Mouse (Mus musculus): Measurements from ENCODE around the gene Dlg5. TPM values are rescaled to one million over a fixed set of nuclear protein-coding genes. Genes with fewer than 3 reads are reported as not detected.

Dlg5 gene
- total RNA-seq, 2 experiments from 2014 or later: 62.7 to 64.0 TPM

GRCm38 (mm10) chr14:24203210-24203609, 42.5 kb downstream of the Dlg5 start:
- no peak for DNase-seq (ENCODE audit: low spot score in 2 of 2)
- no peak for TF ChIP-seq CTCF (conservative IDR thresholded peaks at IDR 0.05)
- H3K4me3 ChIP-seq: no peak overlapping the region
- peak overlapping the region; percentile 23; the same call in 1 of the 2 replicates for H3K27ac ChIP-seq

DNA sequence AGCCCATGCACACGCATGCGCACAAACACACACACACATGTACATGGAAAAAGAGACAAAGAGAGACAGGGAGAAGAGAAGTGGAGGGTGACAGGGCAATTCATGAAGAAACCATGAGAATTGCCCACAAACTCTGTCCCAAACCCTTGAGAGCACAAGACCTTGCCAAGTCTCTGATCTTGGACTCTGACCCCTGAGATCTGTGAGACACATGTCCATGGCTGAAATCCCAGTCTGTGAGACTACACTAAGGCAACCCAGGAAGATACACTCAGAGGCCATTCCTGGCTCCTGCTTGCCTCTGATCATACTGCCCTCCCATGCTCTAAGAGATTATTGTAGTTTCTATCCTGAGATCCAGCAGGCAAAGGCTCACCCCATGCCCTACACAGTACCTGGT, 44.9 kb downstream of the Dlg5 start:
- H3K4me3 ChIP-seq: no peak overlapping the region
- TF ChIP-seq CTCF (conservative IDR thresholded peaks at IDR 0.05): no peak
- H3K27ac ChIP-seq: no peak overlapping the region
- DNase-seq (ENCODE audit: low spot score in 2 of 2): no peak

DNA sequence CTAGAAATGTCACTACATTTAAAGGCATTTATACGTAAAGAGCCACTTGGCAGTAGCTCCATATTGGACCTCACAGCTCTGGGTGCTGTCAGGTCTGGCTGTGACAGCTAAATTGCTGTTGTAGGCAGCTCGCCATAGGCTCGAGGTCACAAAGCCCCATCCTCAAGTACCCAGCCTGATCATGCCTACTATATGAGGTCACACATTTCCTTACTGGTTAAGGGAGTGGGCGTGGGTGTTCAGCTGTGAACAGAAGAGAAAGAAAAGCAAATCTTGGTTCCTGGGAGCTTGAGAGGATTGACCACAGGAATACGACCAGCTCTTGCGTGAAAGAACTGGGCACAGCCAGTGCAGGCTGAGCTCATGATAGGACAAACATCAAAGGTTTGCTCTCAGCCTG, 46.0 kb downstream of the Dlg5 start:
- no peak for DNase-seq (ENCODE audit: low spot score in 2 of 2)
- Histone ChIP-seq H3K4me3 (no peak overlapping the region), H3K27ac (no peak overlapping the region)
- TF ChIP-seq CTCF (conservative IDR thresholded peaks at IDR 0.05): no peak

DNA sequence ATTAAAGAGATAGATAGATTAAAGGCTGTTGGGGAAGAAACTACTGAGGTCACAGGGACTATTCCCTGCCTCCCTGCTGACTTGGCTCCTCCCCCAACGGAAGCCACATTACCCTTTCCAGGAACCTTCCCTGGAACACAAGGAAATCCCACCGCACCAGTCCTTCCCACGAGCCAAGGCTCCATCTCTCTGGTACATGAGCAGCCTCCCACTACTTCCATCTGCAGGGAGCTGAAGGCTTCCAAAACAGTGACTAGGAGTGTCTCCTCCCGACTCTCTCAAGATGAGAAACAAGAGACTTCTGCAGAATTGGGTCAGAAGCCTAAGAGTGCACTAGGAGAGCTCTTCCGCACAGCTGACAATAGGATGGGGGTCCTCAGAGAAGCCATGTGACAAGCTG, 47.9 kb downstream of the Dlg5 start:
- Histone ChIP-seq H3K27ac (peak overlapping the region; percentile 1; the same call in 1 of the 2 replicates), H3K4me3 (no peak overlapping the region)
- no peak for TF ChIP-seq CTCF (conservative IDR thresholded peaks at IDR 0.05)
- peak; percentile 53 to 63 for DNase-seq (ENCODE audit: low spot score in 2 of 2)

DNA sequence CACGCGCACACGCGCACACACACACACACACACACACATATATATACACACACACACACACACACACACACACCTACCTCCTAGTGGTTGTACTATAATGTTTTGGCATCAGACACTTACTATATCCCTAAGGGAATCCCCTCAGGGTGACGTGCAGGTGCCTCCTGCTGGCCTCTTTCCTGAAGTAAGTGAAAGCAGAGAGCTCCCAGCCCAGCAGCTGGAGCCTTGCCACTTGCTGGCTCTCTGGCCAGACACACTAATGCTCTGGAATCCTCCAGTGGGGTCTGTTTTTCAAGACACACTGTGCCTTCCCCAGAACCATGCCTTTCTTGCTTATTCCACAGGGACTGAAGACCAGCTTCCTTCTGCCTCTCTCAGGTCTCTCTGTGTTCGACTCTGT, 48.8 kb downstream of the Dlg5 start:
- Histone ChIP-seq H3K4me3 (no peak overlapping the region), H3K27ac (peak overlapping the region; percentile 8; the same call in 1 of the 2 replicates)
- TF ChIP-seq CTCF (conservative IDR thresholded peaks at IDR 0.05): no peak
- DNase-seq (ENCODE audit: low spot score in 2 of 2): no peak

DNA sequence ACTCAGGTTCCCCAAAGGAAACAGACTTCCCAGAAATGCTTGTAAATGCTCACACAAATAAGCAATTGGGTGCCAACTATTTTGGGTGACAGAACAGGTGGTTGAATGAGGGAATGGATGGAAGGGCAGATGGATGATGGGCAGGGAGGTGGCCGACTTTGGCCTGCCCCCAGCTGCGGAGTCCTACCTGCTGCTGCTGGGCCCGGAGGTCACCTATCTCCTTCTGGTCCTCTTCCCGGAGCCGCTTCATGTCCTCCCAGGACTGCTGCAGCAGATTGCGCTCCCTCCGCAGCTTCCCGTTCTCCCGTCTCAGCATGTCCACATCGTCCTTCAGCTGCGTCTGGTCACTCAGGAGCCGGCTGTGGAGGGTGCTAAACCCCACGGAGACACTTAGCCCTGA, 55.6 kb downstream of the Dlg5 start:
- Histone ChIP-seq H3K4me3 (no peak overlapping the region), H3K27ac (no peak overlapping the region)
- no peak for TF ChIP-seq CTCF (conservative IDR thresholded peaks at IDR 0.05)
- no peak for DNase-seq (ENCODE audit: low spot score in 2 of 2)

DNA sequence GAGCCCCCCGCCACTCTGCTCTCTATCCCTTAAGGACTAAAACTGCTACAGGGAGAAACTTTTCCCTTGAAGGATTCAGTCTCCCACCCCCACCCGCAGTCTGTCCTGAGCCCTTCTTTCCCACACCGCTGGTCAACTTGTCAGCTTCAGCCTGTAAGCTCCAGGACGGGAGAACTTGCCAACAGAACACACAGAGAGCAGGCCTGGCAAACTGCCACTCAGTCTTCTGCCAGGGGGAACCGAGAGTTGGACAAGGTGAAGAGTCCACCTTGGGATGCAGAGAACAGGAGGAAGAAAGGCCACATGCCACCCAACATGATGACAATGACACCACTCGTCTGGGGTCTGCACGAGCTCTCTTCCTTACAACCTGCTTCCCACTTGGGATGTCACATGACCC, 56.1 kb downstream of the Dlg5 start:
- no peak overlapping the region for H3K4me3 ChIP-seq
- H3K27ac ChIP-seq: no peak overlapping the region
- no peak for DNase-seq (ENCODE audit: low spot score in 2 of 2)
- TF ChIP-seq CTCF (conservative IDR thresholded peaks at IDR 0.05): no peak

DNA sequence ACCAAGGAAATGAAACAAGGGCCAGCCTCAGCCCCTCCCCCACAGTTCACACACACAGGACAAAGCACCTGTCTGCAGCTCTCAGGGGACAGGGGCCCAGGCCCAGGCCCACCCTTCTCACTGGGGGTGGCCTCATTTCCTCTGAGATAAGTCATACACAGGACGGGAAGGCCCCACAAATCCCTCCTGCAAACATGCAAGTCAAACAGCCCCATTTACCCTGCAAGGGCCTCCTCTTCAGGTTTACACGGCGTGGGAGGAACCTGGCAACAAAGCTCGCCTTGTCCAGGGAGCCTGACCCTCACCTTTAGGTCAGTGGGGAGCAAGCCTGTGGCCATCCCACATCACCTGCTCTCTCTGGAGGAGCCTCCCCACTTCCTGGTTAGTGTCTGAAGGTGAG, 60.2 kb downstream of the Dlg5 start:
- DNase-seq (ENCODE audit: low spot score in 2 of 2): no peak
- TF ChIP-seq CTCF (conservative IDR thresholded peaks at IDR 0.05): no peak
- H3K4me3 ChIP-seq: no peak overlapping the region

DNA sequence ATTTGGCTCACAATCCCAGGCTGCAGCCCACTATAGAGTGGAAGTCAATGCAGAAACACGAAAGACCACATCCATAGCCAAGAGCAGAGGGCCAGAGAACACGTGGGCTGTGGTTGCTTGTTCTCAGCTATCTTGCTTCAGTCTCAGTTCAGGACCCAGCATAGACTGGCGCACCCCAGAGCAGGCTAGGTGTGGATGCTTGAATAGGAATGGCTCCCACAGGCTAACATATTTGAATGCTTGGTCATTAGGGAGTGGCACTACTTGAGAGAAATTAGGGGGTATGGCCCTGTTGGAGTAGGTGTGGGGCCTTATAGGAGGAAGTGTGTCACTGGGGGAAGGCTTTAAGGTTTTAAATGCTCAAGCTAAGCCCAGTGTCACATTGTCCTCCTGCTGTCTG, 62.8 kb downstream of the Dlg5 start:
- no peak for DNase-seq (ENCODE audit: low spot score in 2 of 2)
- H3K27ac ChIP-seq: no peak overlapping the region
- TF ChIP-seq CTCF (conservative IDR thresholded peaks at IDR 0.05): no peak
- no peak overlapping the region for H3K4me3 ChIP-seq

More for the DNA sequence above, 60.2 kb downstream of the Dlg5 start:
- H3K27ac ChIP-seq: peak overlapping the region; percentile 43; the same call in 1 of the 2 replicates

DNA sequence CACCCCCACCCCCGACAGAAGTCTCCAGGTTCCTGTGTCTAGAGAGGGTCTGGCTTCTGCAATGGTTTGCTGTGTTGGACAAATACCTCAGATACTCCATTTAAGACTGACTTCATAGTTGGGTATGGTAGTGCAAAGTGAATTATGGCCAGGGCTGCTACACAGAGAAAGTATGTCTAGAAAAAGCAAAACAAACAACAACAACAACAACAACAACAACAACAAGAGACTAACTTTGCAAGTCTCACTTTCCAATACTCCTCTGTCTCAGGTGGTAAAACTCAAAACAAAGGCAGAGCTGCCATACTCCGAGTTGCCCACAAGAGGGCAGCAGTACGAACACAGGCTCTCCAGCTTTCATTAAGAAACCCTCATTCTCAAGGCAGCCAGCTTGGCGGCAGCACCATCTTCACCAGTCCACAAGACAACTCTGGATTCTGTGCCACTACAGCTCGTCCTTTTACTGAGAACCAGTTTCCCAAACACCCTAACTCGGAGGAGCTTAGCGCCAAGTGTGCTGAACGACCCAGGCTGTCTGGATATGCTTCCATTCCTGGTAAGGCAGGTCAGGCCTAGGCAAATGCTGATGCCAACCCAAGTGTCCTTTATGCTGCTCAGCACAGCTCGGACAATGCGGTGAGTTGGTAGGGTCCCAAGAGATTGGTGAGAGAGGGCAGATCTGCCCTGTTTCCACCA, 63.8 kb downstream of the Dlg5 start:
- Histone ChIP-seq H3K4me3 (no peak overlapping the region), H3K27ac (peak overlapping the region; percentile 65)
- peak; percentile 80 to 81 for DNase-seq (ENCODE audit: low spot score in 2 of 2)
- peak; percentile 93 for TF ChIP-seq CTCF (conservative IDR thresholded peaks at IDR 0.05)

DNA sequence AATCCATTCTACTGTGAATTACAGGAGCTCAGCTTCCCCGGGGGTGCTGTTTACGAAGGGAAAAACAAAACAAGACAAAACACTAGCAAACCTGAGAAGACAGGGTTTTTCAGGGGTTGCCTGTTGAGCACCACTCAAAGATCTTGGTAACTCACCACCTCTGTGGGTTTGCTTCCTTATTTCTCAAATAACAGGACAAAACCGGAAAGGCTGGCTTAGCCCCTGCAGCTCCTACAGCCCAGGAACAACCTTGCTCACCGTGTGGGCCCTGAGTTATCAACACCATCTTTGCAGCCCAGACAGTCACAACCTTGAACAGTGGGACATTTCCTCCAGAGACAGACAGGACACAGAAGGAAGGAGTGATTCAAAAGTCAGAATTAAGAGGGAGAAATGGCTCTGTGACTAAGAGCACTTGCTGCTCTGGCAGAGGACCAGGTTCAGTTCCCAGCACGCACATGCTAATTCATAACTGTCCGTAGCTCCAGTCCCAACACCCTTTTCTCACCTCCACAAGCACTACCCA, 66.2 kb downstream of the Dlg5 start:
- Histone ChIP-seq H3K4me3 (no peak overlapping the region), H3K27ac (no peak overlapping the region)
- TF ChIP-seq CTCF (conservative IDR thresholded peaks at IDR 0.05): no peak
- no peak for DNase-seq (ENCODE audit: low spot score in 2 of 2)

DNA sequence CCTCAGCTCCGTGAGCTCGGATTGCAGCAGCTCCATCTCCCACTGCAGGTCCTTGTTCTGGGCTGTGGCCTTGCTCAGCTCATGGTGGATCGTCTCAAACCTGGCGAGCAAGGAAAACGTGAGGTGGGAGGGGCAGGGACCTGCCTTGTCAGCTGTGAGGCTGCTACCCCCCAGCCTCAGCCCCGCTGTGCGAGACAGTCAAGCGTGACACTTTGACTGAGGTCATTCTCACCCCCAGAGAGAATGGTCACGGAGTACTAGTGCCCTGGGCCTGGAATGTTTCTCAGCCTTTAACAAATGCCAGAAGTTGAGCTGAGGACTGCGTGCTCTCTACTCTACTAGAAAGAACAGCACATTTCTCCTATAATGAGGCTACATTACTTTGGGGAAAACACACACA, 69.1 kb downstream of the Dlg5 start:
- no peak overlapping the region for H3K4me3 ChIP-seq
- no peak for DNase-seq (ENCODE audit: low spot score in 2 of 2)
- no peak for TF ChIP-seq CTCF (conservative IDR thresholded peaks at IDR 0.05)
- H3K27ac ChIP-seq: no peak overlapping the region

- peak overlapping the region; percentile 51; the same call in 1 of the 2 replicates for H3K27ac ChIP-seq
- no peak overlapping the region for H3K4me3 ChIP-seq
- TF ChIP-seq CTCF (conservative IDR thresholded peaks at IDR 0.05): no peak
- no peak for DNase-seq (ENCODE audit: low spot score in 2 of 2)
Measured at GRCm38 (mm10) chr14:24173326-24173725, 72.4 kb downstream of the Dlg5 start.
